Mouse (Mus musculus) G1E-ER4 (cell line): ENCODE measurements around the gene Drc1. TPM values are rescaled to one million over a fixed set of nuclear protein-coding genes. Genes with fewer than 3 reads are reported as not detected.

Source experiments
- GATA1 ChIP-seq: IDR thresholded peaks from one replicate; pipeline ENCODE4 v1.8.0; 2012; ENCODE audit warnings: low read length, inconsistent platforms
- polyA plus RNA-seq: library from polyadenylated mRNA; stranded (reverse); fragments of >175 nt; gene quantifications from 2 replicates; pipeline ENCODE4 v1.2.3, GENCODE M21; 2012

Drc1 gene
- not detected in 2 replicates for polyA plus RNA-seq

- TF ChIP-seq GATA1: no peak
Measured at GRCm38 (mm10) chr5:30281291-30281732, at the start of gene Drc1. Drc1 (plus strand) TSS chr5:30281388.

- TF ChIP-seq GATA1: no peak
Measured at GRCm38 (mm10) chr5:30231891-30232270, 49.3 kb upstream of the Drc1 start.

- TF ChIP-seq GATA1: no peak
Measured at GRCm38 (mm10) chr5:30232271-30232971, 48.8 kb upstream of the Drc1 start, which contains the start of gene Selenoi. Selenoi (plus strand) TSS chr5:30232581.

- TF ChIP-seq GATA1: no peak
Measured at GRCm38 (mm10) chr5:30233042-30233441, 48.1 kb upstream of the Drc1 start.

- TF ChIP-seq GATA1: peak; percentile 55
Measured at GRCm38 (mm10) chr5:30233979-30234378, 47.2 kb upstream of the Drc1 start.

GRCm38 (mm10) chr5:30235641-30236126 is 45.5 kb upstream of the Drc1 start:
- no peak for TF ChIP-seq GATA1

- no peak for TF ChIP-seq GATA1
Measured at GRCm38 (mm10) chr5:30238533-30238932, 42.7 kb upstream of the Drc1 start.

GRCm38 (mm10) chr5:30240552-30240951 is 40.6 kb upstream of the Drc1 start:
- no peak for TF ChIP-seq GATA1

- no peak for TF ChIP-seq GATA1
Measured at GRCm38 (mm10) chr5:30242410-30242809, 38.8 kb upstream of the Drc1 start.

GRCm38 (mm10) chr5:30243741-30244140 is 37.4 kb upstream of the Drc1 start:
- TF ChIP-seq GATA1: no peak

- no peak for TF ChIP-seq GATA1
Measured at GRCm38 (mm10) chr5:30245861-30246416, 35.2 kb upstream of the Drc1 start.

- TF ChIP-seq GATA1: no peak
Measured at GRCm38 (mm10) chr5:30247666-30248065, 33.5 kb upstream of the Drc1 start.

GRCm38 (mm10) chr5:30255567-30256354 is 25.4 kb upstream of the Drc1 start:
- no peak for TF ChIP-seq GATA1

- TF ChIP-seq GATA1: no peak
Measured at GRCm38 (mm10) chr5:30258776-30259175, 22.4 kb upstream of the Drc1 start.

GRCm38 (mm10) chr5:30270571-30271190 is 10.5 kb upstream of the Drc1 start:
- TF ChIP-seq GATA1: no peak
